ENCODE assay signal across 8 mouse cellular contexts in genomic region chr19:40513632-40514078, GRCm38 (mm10). TPM values are rescaled to one million over a fixed set of nuclear protein-coding genes. Genes with fewer than 3 reads are reported as not detected.
A peak's percentile ranks its signal among the peaks of the same experiment; 100 is the strongest.
DNase-seq lines count a peak whose midpoint lies in the region; ATAC-seq and TF ChIP-seq lines count a peak whose summit lies in the region.

Sorbs1 (minus strand) TSS chr19:40513779.

- peak; percentile 99 for ATAC-seq in embryonic facial prominence, embryonic 15.5 days (ENCODE audit: insufficient number of reproducible peaks, low FRiP score, low TSS enrichment, low read depth)
- ATAC-seq in limb, embryonic 14.5 days (ENCODE audit: low FRiP score, low read depth): peak; percentile 99
- ATAC-seq in midbrain, postnatal 0 days (ENCODE audit: low FRiP score): peak; percentile 98

- WGBS in bone marrow, adult 2 months: under 1% methylated on average over 50 of the region's 51 CpGs
- under 1% methylated on average over 50 of the region's 51 CpGs for WGBS in embryonic facial prominence, embryonic 15.5 days
- under 1% methylated on average over 45 of the region's 51 CpGs for WGBS in limb, embryonic 14.5 days
- WGBS in midbrain, postnatal 0 days: under 1% methylated on average over 48 of the region's 51 CpGs

- peak; percentile 93 for DNase-seq in 416B (ENCODE audit: low read depth)
- DNase-seq in heart, adult 8-10 months (ENCODE audit: low spot score): peak; percentile 96
- peak; percentile 98 for DNase-seq in kidney, adult 9 months
- DNase-seq in limb, embryonic 14.5 days (ENCODE audit: low spot score): peak; percentile 95
- peak; percentile 98 for DNase-seq in midbrain, postnatal 0 days (ENCODE audit: low spot score)
- peak; percentile 94 to 95 for DNase-seq in spleen, postnatal 14 days (ENCODE audit: low spot score in 2 of 2)

- peak within 1 kb of the TSS; percentile 81 for H3K4me3 ChIP-seq in bone marrow, adult 2 months (replicated peaks; ENCODE audit: control insufficient read depth, low read depth, low read length)
- H3K4me3 ChIP-seq in embryonic facial prominence, embryonic 15.5 days (replicated peaks): peak within 1 kb of the TSS; percentile 84
- peak within 1 kb of the TSS; percentile 82 for H3K4me3 ChIP-seq in limb, embryonic 14.5 days (replicated peaks; ENCODE audit: low read length)
- peak within 1 kb of the TSS; percentile 90 for H3K4me3 ChIP-seq in midbrain, postnatal 0 days (ENCODE audit: low read depth, low read length)

- H3K36me3 ChIP-seq in embryonic facial prominence, embryonic 15.5 days: no peaks in the 10 kb centered on the region
- H3K36me3 ChIP-seq in limb, embryonic 14.5 days (ENCODE audit: control insufficient read depth, insufficient read depth, low read length): no peaks in the 10 kb centered on the region
- H3K36me3 ChIP-seq in midbrain, postnatal 0 days (ENCODE audit: insufficient read depth, low read length): no peaks in the 10 kb centered on the region

- peak within 1 kb of the TSS; percentile 75 for H3K9ac ChIP-seq in embryonic facial prominence, embryonic 15.5 days
- peak within 1 kb of the TSS; percentile 73 for H3K9ac ChIP-seq in limb, embryonic 14.5 days (ENCODE audit: low read depth, low read length, severe bottlenecking)
- peak within 1 kb of the TSS; percentile 88 for H3K9ac ChIP-seq in midbrain, postnatal 0 days (replicated peaks; ENCODE audit: low read length, poor library complexity, severe bottlenecking)

- H3K27me3 ChIP-seq in embryonic facial prominence, embryonic 15.5 days: no peaks in the 10 kb centered on the region
- no peaks in the 10 kb centered on the region for H3K27me3 ChIP-seq in limb, embryonic 14.5 days (ENCODE audit: control insufficient read depth, insufficient read depth, low read length)
- H3K27me3 ChIP-seq in midbrain, postnatal 0 days (ENCODE audit: insufficient read depth, low read length): no peaks in the 10 kb centered on the region

- TF ChIP-seq POLR2A in bone marrow, adult 2 months (IDR thresholded peaks at IDR 0.05; ENCODE audit: borderline replicate concordance, control insufficient read depth, low read depth, low read length): peak; percentile 98
- no peak; the same call in 1 of the 2 replicates for TF ChIP-seq POLR2A in limb, embryonic 14.5 days (IDR thresholded peaks at IDR 0.05; ENCODE audit: borderline replicate concordance, extremely low read depth, insufficient read depth, insufficient read length)

- peak within 1 kb of the TSS; percentile 88 for H3K27ac ChIP-seq in bone marrow, adult 2 months (ENCODE audit: control insufficient read depth, insufficient read depth, low read depth, low read length, poor library complexity)
- peak within 1 kb of the TSS; percentile 87 for H3K27ac ChIP-seq in embryonic facial prominence, embryonic 15.5 days (replicated peaks)
- peak within 1 kb of the TSS; percentile 88 for H3K27ac ChIP-seq in limb, embryonic 14.5 days (replicated peaks; ENCODE audit: low read depth, low read length)
- H3K27ac ChIP-seq in midbrain, postnatal 0 days (ENCODE audit: low read depth, low read length): peak within 1 kb of the TSS; percentile 85

- no peak for TF ChIP-seq CTCF in bone marrow, adult 2 months (IDR thresholded peaks at IDR 0.05; ENCODE audit: control insufficient read depth, insufficient read depth, low read length)
- TF ChIP-seq CTCF in midbrain, postnatal 0 days (IDR thresholded peaks at IDR 0.05): no peak

- no peaks in the 10 kb centered on the region for H3K9me3 ChIP-seq in embryonic facial prominence, embryonic 15.5 days (replicated peaks)
- no peaks in the 10 kb centered on the region for H3K9me3 ChIP-seq in limb, embryonic 14.5 days (ENCODE audit: control insufficient read depth, low read length)
- H3K9me3 ChIP-seq in midbrain, postnatal 0 days (ENCODE audit: low read length): no peaks in the 10 kb centered on the region

- peak within 1 kb of the TSS; percentile 87 for H3K4me2 ChIP-seq in embryonic facial prominence, embryonic 15.5 days (replicated peaks)
- peak within 1 kb of the TSS; percentile 88 for H3K4me2 ChIP-seq in limb, embryonic 14.5 days (replicated peaks; ENCODE audit: low read depth, low read length, severe bottlenecking)
- H3K4me2 ChIP-seq in midbrain, postnatal 0 days (ENCODE audit: low read depth, low read length, poor library complexity, severe bottlenecking): peak within 1 kb of the TSS; percentile 62

- no peaks in the 10 kb centered on the region; the same call in 1 of the 2 replicates for H3K4me1 ChIP-seq in bone marrow, adult 2 months (ENCODE audit: control insufficient read depth, insufficient read depth, low read length)
- peaks cover 13% of the 10 kb centered on the region for H3K4me1 ChIP-seq in embryonic facial prominence, embryonic 15.5 days
- peaks cover 13% of the 10 kb centered on the region; the same call in 1 of the 2 replicates for H3K4me1 ChIP-seq in limb, embryonic 14.5 days (ENCODE audit: control insufficient read depth, insufficient read depth, low read length)
- H3K4me1 ChIP-seq in midbrain, postnatal 0 days (ENCODE audit: insufficient read depth, low read length): peaks cover 11% of the 10 kb centered on the region; the same call in 1 of the 2 replicates

RNA-seq across cellular contexts. Expression of gene Sorbs1, which starts in this region (rescaled TPM):
- polyA plus RNA-seq in bone marrow, adult 2 months (2011; ENCODE audit: insufficient read depth, insufficient read length, low replicate concordance, missing spikeins): 13.6 and 26.1 TPM in 2 replicates
- 54.0 and 55.6 TPM in 2 replicates for polyA plus RNA-seq in embryonic facial prominence, embryonic 15.5 days (2015; fragmentation: Nextera tagmentation; extraction: Ambion mirVana)
- 100 to 1,000 TPM; 758 to 979 (median 853) TPM for total RNA-seq in heart, adult 8-10 months (2022)
- 35.3 and 40.2 TPM in 2 replicates for polyA plus RNA-seq in limb, embryonic 14.5 days (2012; rRNA removed)
- polyA plus RNA-seq in limb, embryonic 14.5 days (2014; fragmentation: Nextera tagmentation; extraction: Ambion mirVana): 40.6 and 45.6 TPM in 2 replicates
- total RNA-seq in midbrain, postnatal 0 days (2014; rRNA removed): 53.1 and 74.1 TPM in 2 replicates
- polyA plus RNA-seq in midbrain, postnatal 0 days (2015; fragmentation: Nextera tagmentation; extraction: Ambion mirVana): 55.6 and 60.4 TPM in 2 replicates

Comparison
In these comparisons a context has a peak if more than half of its experiments do, and no peak if none do; other contexts are left out.
1. Peak in every context shown above with its lines: DNase-seq, ATAC-seq, H3K4me3 ChIP-seq and H3K27ac ChIP-seq.
2. RNA of gene Sorbs1 (total RNA-seq): 758 to 979 TPM in heart, adult 8-10 months; 53.1 to 74.1 TPM in midbrain, postnatal 0 days; every median in the first group is over 10 times any median in the second.